Mouse (Mus musculus) heart, adult 2 months (tissue): Measurements from ENCODE around the gene Tax1bp3.

Source experiments
- CTCF ChIP-seq: fragments of 200-600 bp; IDR thresholded peaks from 2 replicates; pipeline ENCODE4 v1.8.1; 2022; ENCODE audit warnings: antibody characterized with exemption, mild to moderate bottlenecking, moderate library complexity
- EP300 ChIP-seq: fragments of 200-500 bp; IDR thresholded peaks from 2 replicates; pipeline ENCODE4 v1.6.1; 2011; ENCODE audit warnings: low read depth, low read length, control low read depth; ENCODE audit not compliant: insufficient read depth
- POLR2A ChIP-seq: fragments of 200-500 bp; IDR thresholded peaks from 2 replicates; pipeline ENCODE4 v1.6.1; 2011; ENCODE audit warnings: mild to moderate bottlenecking, low read depth, low read length, control low read depth; ENCODE audit not compliant: insufficient read depth

DNA sequence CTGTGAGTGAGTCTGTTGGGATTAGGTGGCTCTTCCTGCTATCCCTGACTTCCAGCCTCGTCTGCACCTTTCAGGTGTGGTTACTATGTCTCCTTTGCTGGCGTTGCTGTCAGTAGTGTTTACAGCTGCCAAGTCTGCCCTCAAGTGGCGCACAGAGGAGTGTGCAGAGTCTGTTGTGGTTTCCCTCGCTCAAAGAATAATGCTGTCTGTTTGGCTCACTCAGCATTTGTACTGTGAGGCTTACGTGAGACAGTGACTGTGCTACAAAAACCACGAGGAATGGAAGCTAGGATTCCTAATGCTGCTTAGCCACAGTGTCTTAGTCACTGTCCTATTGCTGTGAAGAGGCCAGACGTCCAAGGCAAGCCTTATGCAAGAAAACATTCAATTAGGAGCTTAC is 45.9 kb upstream of the Tax1bp3 start:
- TF ChIP-seq POLR2A (no peak), CTCF (peak; percentile 56), EP300 (no peak)
